Mouse (Mus musculus): ENCODE measurements around the gene Cntnap1.
A peak's percentile ranks its signal among the peaks of the same experiment; 100 is the strongest.
"Not testable (repeated sequence)": the region's sequence is repeated elsewhere in the genome, so short reads cannot be mapped to it uniquely, and the experiment has no call there.

Gene Cntnap1

GRCm38 (mm10) chr11:101170354-101170810 is at the start of gene Cntnap1:
Cntnap1 (plus strand) TSS chr11:101170523.
- no peak for DNase-seq (ENCODE audit: low read depth, low spot score)

DNA sequence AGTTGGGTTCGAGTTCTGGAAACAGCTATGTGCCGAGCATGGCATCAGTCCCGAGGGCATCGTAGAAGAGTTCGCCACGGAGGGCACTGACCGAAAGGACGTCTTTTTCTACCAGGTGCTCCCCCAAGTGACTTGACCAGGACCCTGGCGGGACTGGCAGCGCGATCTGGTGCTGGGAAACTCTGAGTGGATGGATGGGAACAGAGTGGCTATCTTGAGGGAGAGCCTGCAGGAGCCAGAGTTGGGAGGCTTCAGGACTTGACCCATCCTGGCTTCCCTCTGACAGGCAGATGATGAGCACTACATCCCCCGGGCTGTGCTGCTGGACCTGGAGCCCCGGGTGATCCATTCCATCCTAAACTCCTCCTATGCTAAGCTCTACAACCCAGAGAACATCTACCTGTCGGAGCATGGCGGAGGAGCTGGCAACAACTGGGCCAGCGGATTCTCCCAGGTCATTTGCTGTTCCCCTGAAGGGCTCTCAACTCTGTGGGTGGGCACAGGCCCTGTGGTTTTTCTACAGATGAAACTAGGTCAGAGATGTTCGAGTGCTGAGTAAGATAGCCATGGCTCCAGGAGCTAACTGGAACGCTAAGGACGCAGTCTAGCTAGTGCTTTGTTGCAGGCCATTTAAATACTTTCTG is 49.7 kb upstream of the Cntnap1 start:
- DNase-seq (ENCODE audit: low read depth, low spot score) = no peak

- not testable (repeated sequence) for DNase-seq (ENCODE audit: low read depth, low spot score)
These were observed 45.8 kb upstream of the Cntnap1 start for GRCm38 (mm10) chr11:101124494-101124893.

DNA sequence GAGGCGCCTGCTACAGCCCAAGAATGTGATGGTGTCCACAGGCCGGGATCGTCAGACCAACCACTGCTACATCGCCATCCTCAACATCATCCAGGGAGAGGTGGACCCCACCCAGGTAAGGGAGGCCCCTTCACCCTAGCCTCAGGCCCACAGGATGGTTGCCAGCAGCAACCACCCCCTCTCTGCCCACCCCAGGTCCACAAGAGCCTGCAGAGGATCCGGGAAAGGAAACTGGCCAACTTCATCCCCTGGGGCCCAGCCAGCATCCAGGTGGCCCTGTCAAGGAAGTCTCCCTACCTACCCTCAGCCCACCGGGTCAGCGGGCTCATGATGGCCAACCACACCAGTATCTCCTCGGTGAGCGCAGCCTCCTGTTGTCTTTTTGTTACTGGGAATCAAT is 45.3 kb upstream of the Cntnap1 start:
- not testable (repeated sequence) for DNase-seq (ENCODE audit: low read depth, low spot score)

DNA sequence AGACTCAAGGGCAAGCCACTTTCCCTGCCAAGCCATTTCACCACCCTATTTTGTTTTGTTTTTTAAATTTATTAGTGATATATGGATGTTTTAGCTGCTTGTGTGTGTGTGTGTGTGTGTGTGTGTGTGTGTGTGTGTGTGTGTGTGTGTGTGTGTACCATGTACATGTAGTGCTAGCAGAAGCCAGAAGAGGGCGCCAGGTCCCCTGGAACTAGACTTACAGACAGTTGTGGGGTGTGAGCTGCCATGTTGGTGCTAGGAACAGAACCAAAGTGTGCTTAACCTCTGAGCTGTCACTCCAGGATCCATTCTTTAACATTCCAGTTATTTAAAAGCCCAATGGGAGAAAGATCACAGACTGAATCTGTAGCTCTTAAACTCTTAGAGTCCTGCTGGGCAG is 43.2 kb upstream of the Cntnap1 start:
- DNase-seq (ENCODE audit: low read depth, low spot score) = peak; percentile 49

GRCm38 (mm10) chr11:101128996-101129577 is 41.2 kb upstream of the Cntnap1 start:
- DNase-seq (ENCODE audit: low read depth, low spot score) = peak; percentile 71

GRCm38 (mm10) chr11:101130056-101130756 is 40.1 kb upstream of the Cntnap1 start:
- DNase-seq (ENCODE audit: low read depth, low spot score) = peak; percentile 94

GRCm38 (mm10) chr11:101131187-101131586 is 39.1 kb upstream of the Cntnap1 start:
- no peak for DNase-seq (ENCODE audit: low read depth, low spot score)

GRCm38 (mm10) chr11:101131701-101132100 is 38.6 kb upstream of the Cntnap1 start:
- peak; percentile 72 for DNase-seq (ENCODE audit: low read depth, low spot score)

DNA sequence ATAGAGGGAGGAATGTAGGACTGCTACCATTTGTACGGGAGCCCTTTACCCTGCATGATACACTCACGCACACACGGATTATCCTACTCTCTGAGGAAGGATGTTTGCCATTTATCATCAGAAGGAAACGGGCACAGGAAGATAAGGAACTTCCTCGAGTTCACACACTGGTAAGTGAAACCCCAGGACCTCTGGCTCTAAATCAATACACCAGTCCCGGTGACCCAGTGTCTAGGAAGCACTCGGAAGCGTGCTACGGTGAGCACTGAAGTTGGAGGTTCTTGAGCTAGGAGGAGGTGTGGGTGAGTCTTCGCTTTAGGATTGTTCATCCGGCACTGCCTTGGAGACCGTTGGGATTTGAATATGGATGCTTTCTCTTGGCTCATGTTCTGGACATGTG is 37.3 kb upstream of the Cntnap1 start:
- DNase-seq (ENCODE audit: low read depth, low spot score) = no peak

DNA sequence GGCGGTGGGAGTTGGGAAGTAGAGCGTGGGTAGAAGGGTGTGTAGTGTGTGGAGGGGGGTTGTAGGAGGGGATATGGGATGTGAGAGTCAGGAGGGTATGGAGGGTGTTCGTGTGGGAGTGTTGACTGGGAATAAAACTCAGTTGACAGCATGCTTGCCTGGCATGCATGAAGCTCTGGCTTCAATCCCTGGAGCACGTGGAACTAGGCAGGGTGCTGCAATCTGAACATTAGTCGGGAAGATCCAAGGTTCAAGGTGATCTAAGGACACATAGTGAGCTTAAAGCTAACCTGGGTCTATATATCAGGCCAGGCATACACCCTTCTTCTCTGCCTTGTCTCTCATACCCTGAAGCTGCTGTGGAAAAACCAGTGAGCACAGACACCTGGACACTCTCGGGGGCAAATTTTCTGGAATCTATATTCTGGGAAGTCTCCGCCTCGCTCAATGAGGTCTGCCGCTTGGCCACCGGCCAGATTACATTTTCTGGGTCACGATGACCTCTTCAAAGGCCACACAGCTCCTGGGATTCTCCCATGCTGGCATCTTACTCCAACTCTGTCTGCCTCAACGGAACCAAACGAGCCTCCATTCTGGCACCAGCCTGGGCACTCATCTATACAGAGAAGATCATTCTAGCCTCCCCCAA is 36.0 kb upstream of the Cntnap1 start:
- DNase-seq (ENCODE audit: low read depth, low spot score) = no peak

DNA sequence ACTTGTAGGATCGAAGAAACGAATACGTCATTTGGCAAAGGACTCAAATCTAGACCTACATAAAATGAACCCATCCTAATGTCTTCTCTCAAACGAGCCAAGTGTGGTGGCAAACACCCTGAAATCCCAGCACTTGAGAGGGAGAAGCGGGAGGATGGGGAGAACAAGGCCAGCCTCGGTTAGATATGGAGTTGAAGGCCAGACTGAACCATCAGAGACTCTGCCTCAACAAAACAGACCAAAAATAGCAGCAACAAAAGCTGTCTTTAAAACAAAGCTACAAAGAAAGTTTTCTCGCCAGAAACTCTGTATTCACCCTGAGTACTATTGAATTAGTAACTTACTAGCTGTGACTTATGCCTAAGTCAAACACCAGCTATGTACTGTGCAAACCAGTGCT is 33.3 kb upstream of the Cntnap1 start:
- no peak for DNase-seq (ENCODE audit: low read depth, low spot score)

GRCm38 (mm10) chr11:101138536-101139181 is 31.7 kb upstream of the Cntnap1 start:
- DNase-seq (ENCODE audit: low read depth, low spot score) = no peak

GRCm38 (mm10) chr11:101140164-101140819 is 30.0 kb upstream of the Cntnap1 start:
- DNase-seq (ENCODE audit: low read depth, low spot score) = no peak

DNA sequence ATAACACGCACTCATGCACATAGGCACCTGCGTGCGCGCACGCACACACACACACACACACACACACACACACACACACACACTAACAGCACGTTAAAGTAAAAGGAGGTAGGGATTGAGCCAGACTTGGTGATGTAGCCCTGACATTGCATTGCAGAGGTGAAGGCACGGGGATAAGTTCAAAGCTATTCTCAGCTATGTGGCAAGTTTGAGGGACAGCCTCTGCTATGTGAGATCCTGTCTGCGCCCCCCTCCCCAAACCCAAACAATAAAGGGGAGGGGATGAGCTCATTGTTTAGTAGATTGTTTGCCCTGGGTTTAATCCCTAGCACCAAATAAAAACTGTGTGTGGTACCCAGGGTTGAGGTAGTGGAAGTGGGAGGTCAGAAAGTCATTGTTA is 29.2 kb upstream of the Cntnap1 start:
- no peak for DNase-seq (ENCODE audit: low read depth, low spot score)

GRCm38 (mm10) chr11:101142215-101142967 is 27.9 kb upstream of the Cntnap1 start:
- no peak for DNase-seq (ENCODE audit: low read depth, low spot score)

- DNase-seq (ENCODE audit: low read depth, low spot score) = peak; percentile 84
These were observed 26.7 kb upstream of the Cntnap1 start for GRCm38 (mm10) chr11:101143338-101144225.

DNA sequence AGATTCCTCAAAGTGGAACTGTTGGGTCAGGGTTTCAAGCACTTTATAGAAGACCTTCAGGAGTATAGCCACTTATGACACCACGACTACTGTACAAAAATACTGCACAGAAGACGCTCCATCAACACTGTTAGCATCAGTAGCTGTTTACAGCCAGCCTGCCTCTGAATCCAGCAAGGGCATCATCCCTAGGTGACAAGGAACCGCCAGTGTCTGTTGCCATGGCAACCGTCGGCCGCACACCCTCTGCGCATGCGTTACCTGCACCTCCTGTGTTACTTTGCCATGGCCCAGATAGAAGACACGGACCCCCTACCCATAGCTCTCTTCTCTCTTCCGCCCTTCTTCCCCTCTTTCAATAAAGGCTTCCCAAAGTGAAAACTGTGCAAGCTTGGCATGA is 23.9 kb upstream of the Cntnap1 start:
- no peak for DNase-seq (ENCODE audit: low read depth, low spot score)

- no peak for DNase-seq (ENCODE audit: low read depth, low spot score)
These were observed 21.6 kb upstream of the Cntnap1 start for GRCm38 (mm10) chr11:101148751-101149150.
